Mouse (Mus musculus) gastrocnemius, postnatal 10 days (tissue): ENCODE measurements around the gene Large1. TPM values are rescaled to one million over a fixed set of nuclear protein-coding genes. Genes with fewer than 3 reads are reported as not detected.
A peak's percentile ranks its signal among the peaks of the same experiment; 100 is the strongest.
"Not testable (repeated sequence)": the region's sequence is repeated elsewhere in the genome, so short reads cannot be mapped to it uniquely, and the experiment has no call there.

ENCODE experiments used
- DNase-seq: peaks from one replicate; pipeline ENCODE4 v3.0.0; 2021; ENCODE audit warnings: mixed read lengths
- total RNA-seq, 2 experiments: library from RNA; stranded (reverse); gene quantifications; 2 replicates each; pipeline ENCODE4 v1.2.3; 2021

The Large1 gene
- total RNA-seq, 2 experiments from 2014 or later, result 25.1 to 26.9 TPM

GRCm38 (mm10) chr8:73007489-73007888 lies 345.9 kb downstream of the Large1 start:
- DNase-seq, result peak; percentile 10

- peak; percentile 9 for DNase-seq
These were observed 349.5 kb downstream of the Large1 start for GRCm38 (mm10) chr8:73003858-73004257.

GRCm38 (mm10) chr8:72993831-72994230 lies 359.5 kb downstream of the Large1 start:
- DNase-seq, result no peak

GRCm38 (mm10) chr8:72990425-72990824 lies 362.9 kb downstream of the Large1 start:
- no peak for DNase-seq

- no peak for DNase-seq
These were observed 370.5 kb downstream of the Large1 start for GRCm38 (mm10) chr8:72982832-72983231.

- no peak for DNase-seq
These were observed 398.3 kb downstream of the Large1 start for GRCm38 (mm10) chr8:72955074-72955473.

- not testable (repeated sequence) for DNase-seq
These were observed 411.9 kb downstream of the Large1 start for GRCm38 (mm10) chr8:72941393-72941792.

GRCm38 (mm10) chr8:72919182-72919902 lies 434.0 kb downstream of the Large1 start:
- peak; percentile 7 for DNase-seq

- DNase-seq, result no peak
These were observed 447.8 kb downstream of the Large1 start for GRCm38 (mm10) chr8:72905491-72905890.

GRCm38 (mm10) chr8:72901591-72901990 lies 451.7 kb downstream of the Large1 start:
- no peak for DNase-seq

GRCm38 (mm10) chr8:72899321-72899720 lies 454.0 kb downstream of the Large1 start:
- no peak for DNase-seq

- DNase-seq, result no peak
These were observed 470.3 kb downstream of the Large1 start for GRCm38 (mm10) chr8:72883033-72883432.

GRCm38 (mm10) chr8:72873411-72873810 lies 479.9 kb downstream of the Large1 start:
- no peak for DNase-seq

- DNase-seq, result no peak
These were observed 506.5 kb downstream of the Large1 start for GRCm38 (mm10) chr8:72846881-72847280.

- no peak for DNase-seq
These were observed 517.5 kb downstream of the Large1 start for GRCm38 (mm10) chr8:72835863-72836262.

GRCm38 (mm10) chr8:72833112-72833511 lies 520.2 kb downstream of the Large1 start:
- DNase-seq, result no peak

- no peak for DNase-seq
These were observed 521.0 kb downstream of the Large1 start for GRCm38 (mm10) chr8:72832371-72832770.

- no peak for DNase-seq
These were observed 535.5 kb downstream of the Large1 start for GRCm38 (mm10) chr8:72817655-72818349.

GRCm38 (mm10) chr8:72816679-72817078 lies 536.7 kb downstream of the Large1 start:
- DNase-seq, result no peak

GRCm38 (mm10) chr8:72815681-72816080 lies 537.7 kb downstream of the Large1 start:
- DNase-seq, result no peak

- no peak for DNase-seq
These were observed 540.6 kb downstream of the Large1 start for GRCm38 (mm10) chr8:72812690-72813089.

- DNase-seq, result no peak
These were observed 551.8 kb downstream of the Large1 start for GRCm38 (mm10) chr8:72801583-72801982.

- DNase-seq, result no peak
These were observed 572.7 kb downstream of the Large1 start for GRCm38 (mm10) chr8:72780644-72781043.

- no peak for DNase-seq
These were observed 575.5 kb downstream of the Large1 start for GRCm38 (mm10) chr8:72777797-72778196.
